Mouse (Mus musculus): ENCODE results near the gene Coq2. TPM values are rescaled to one million over a fixed set of nuclear protein-coding genes. Genes with fewer than 3 reads are reported as not detected.

Gene Coq2
- polyA plus RNA-seq, 1 experiment, result 35.8 TPM

DNA sequence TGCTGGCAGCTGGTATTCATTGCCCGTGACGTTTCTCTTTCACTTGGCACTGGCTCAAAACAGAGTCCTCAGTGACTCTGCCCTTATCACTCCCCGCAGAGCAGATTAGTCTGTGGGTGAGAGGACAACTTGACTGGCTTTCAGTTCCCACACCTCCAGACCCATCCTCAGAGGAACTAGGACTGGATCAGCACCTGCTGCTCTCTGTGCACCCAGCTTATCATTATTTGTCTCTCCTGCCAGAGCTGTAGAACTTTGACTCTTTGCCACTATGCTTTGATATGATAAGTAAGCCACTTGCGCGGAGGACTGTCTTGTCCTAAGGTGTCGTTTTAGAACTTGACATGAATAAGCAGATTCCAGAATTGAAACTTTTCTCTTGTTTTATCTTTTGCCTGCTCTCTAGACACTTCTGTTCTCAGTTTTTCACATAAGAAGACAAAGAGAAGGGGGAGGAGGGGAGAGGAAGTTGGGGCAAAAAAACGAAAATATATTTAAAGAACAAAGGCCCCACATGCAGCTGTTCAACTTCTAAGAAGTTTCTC lies 30.9 kb downstream of the Coq2 start:
- no peak overlapping the region for H3K4me2 ChIP-seq (ENCODE audit: low read depth)
- no peaks in the 10 kb centered on the region for H3K27me3 ChIP-seq (ENCODE audit: control insufficient read depth, insufficient read depth, insufficient read length)
- no peak overlapping the region for H3ac ChIP-seq (ENCODE audit: control insufficient read depth, insufficient read length)
- no peaks in the 10 kb centered on the region for H3K36me3 ChIP-seq (ENCODE audit: control insufficient read depth, insufficient read depth)
- no peaks in the 10 kb centered on the region for H3K79me2 ChIP-seq (ENCODE audit: control insufficient read depth, insufficient read depth)
- TF ChIP-seq USF1 (IDR thresholded peaks at IDR 0.05; ENCODE audit: low read depth) (no peak), POLR2AphosphoS2 (IDR thresholded peaks at IDR 0.05; ENCODE audit: insufficient read length, low read depth) (no peak), REST (IDR thresholded peaks at IDR 0.05; ENCODE audit: insufficient read depth, insufficient read length) (no peak), SRF (IDR thresholded peaks at IDR 0.05; ENCODE audit: control insufficient read depth, insufficient read length, low read depth) (no peak), TCF3 (IDR thresholded peaks at IDR 0.05; ENCODE audit: insufficient read length, low read depth) (no peak), MAX (IDR thresholded peaks at IDR 0.05; ENCODE audit: low read depth) (no peak), POLR2A (IDR thresholded peaks at IDR 0.05; ENCODE audit: insufficient read length, low read depth) (no peak), MYOG (IDR thresholded peaks at IDR 0.05; ENCODE audit: control insufficient read depth in 1 of 3, insufficient read depth in 1 of 3, insufficient read length in 2 of 3, low read depth in 2 of 3) (no peak), CEBPB (IDR thresholded peaks at IDR 0.05; ENCODE audit: insufficient read depth, poor library complexity, severe bottlenecking) (no peak)
- H3K4me3 ChIP-seq, result no peak overlapping the region

DNA sequence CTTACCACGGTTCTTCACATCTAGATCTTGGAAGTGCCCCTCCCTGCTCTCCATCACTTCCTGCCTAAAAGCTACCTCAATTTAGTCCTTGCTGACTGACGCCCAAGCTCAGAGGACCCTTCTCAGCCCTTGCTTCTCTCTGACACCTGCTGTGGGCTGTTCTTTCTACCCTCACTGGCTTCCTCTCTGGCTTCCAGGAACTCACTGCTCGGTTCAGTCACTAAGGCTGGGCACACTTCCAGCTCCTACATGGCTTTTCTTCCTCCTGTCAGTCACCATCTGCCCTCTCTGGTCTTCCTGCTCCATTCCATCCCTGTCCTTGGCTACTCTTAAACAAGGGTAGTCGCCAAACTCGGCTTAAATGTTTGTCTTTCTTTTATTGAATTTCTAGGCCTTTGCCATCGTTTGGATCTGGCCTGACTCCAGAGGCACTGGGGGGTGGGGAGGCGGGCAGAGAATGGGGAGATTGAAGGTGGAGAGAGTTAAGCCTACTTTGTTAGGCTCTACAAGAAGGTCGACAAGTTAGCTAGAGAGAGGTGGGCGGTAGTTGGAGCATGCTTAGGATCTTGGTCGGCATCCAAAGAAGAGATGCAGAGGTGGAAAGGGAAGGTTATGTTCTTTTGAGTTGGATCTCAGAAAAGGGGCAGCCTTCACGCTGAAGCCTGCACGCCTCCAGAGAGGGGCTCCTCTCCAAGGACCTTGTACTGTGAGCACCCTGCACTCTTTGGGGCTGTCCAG lies 31.5 kb downstream of the Coq2 start:
- Histone ChIP-seq H3K4me2 (ENCODE audit: low read depth) (no peak overlapping the region), H3K4me3 (no peak overlapping the region)
- no peak for TF ChIP-seq SRF (IDR thresholded peaks at IDR 0.05; ENCODE audit: control insufficient read depth, insufficient read length, low read depth)
- no peak for TF ChIP-seq MYOG (IDR thresholded peaks at IDR 0.05; ENCODE audit: control insufficient read depth in 1 of 3, insufficient read depth in 1 of 3, insufficient read length in 2 of 3, low read depth in 2 of 3)

DNA sequence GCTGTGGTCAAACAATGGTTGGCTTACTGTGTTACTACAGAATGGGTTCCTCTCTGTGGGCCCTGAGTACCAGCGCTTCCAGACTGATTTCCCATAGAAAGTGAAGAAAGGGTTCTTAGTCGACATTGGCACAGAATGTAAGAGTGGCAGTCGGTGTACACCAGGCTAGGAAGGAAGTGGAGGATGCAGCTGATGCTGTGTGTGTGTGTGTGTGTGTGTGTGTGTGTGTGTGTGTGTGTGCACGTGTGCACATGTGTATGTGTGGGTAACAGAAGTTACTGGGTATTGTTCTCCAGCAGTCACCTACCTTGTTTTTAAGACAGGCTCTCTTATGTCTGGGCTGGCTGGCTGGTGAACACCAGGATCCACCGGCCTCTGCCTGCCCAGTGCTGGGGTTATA lies 32.6 kb downstream of the Coq2 start:
- no peak overlapping the region for H3ac ChIP-seq (ENCODE audit: control insufficient read depth, insufficient read length)
- no peak for TF ChIP-seq TCF3 (IDR thresholded peaks at IDR 0.05; ENCODE audit: insufficient read length, low read depth)
- TF ChIP-seq MYOG (IDR thresholded peaks at IDR 0.05; ENCODE audit: control insufficient read depth in 1 of 3, insufficient read depth in 1 of 3, insufficient read length in 2 of 3, low read depth in 2 of 3), result no peak
- no peak for TF ChIP-seq MYOD1 (IDR thresholded peaks at IDR 0.05; ENCODE audit: control insufficient read depth in 1 of 3, insufficient read length in 2 of 3, low read depth in 2 of 3)
- TF ChIP-seq E2F4 (IDR thresholded peaks at IDR 0.05; ENCODE audit: insufficient read depth), result no peak
- no peak for TF ChIP-seq POLR2A (IDR thresholded peaks at IDR 0.05; ENCODE audit: insufficient read length, low read depth)
- no peak for TF ChIP-seq TCF12 (IDR thresholded peaks at IDR 0.05; ENCODE audit: insufficient read depth, poor library complexity, severe bottlenecking)
- TF ChIP-seq MAX (IDR thresholded peaks at IDR 0.05; ENCODE audit: low read depth), result no peak
- no peak for TF ChIP-seq POLR2AphosphoS2 (IDR thresholded peaks at IDR 0.05; ENCODE audit: insufficient read length, low read depth)
- TF ChIP-seq REST (IDR thresholded peaks at IDR 0.05; ENCODE audit: insufficient read depth, insufficient read length), result no peak
- no peak for TF ChIP-seq CEBPB (IDR thresholded peaks at IDR 0.05; ENCODE audit: insufficient read depth, poor library complexity, severe bottlenecking)
- TF ChIP-seq SRF (IDR thresholded peaks at IDR 0.05; ENCODE audit: control insufficient read depth, insufficient read length, low read depth), result no peak
- TF ChIP-seq USF1 (IDR thresholded peaks at IDR 0.05; ENCODE audit: low read depth), result no peak
- H3K79me2 ChIP-seq (ENCODE audit: control insufficient read depth, insufficient read depth), result no peaks in the 10 kb centered on the region
- no peak overlapping the region for H3K4me3 ChIP-seq
- no peak overlapping the region for H3K4me2 ChIP-seq (ENCODE audit: low read depth)
- no peaks in the 10 kb centered on the region for H3K36me3 ChIP-seq (ENCODE audit: control insufficient read depth, insufficient read depth)
- no peaks in the 10 kb centered on the region for H3K27me3 ChIP-seq (ENCODE audit: control insufficient read depth, insufficient read depth, insufficient read length)

More for the DNA sequence above, 31.5 kb downstream of the Coq2 start:
- Histone ChIP-seq H3ac (ENCODE audit: control insufficient read depth, insufficient read length) (no peak overlapping the region), H3K27me3 (ENCODE audit: control insufficient read depth, insufficient read depth, insufficient read length) (no peaks in the 10 kb centered on the region), H3K79me2 (ENCODE audit: control insufficient read depth, insufficient read depth) (no peaks in the 10 kb centered on the region), H3K36me3 (ENCODE audit: control insufficient read depth, insufficient read depth) (no peaks in the 10 kb centered on the region)

DNA sequence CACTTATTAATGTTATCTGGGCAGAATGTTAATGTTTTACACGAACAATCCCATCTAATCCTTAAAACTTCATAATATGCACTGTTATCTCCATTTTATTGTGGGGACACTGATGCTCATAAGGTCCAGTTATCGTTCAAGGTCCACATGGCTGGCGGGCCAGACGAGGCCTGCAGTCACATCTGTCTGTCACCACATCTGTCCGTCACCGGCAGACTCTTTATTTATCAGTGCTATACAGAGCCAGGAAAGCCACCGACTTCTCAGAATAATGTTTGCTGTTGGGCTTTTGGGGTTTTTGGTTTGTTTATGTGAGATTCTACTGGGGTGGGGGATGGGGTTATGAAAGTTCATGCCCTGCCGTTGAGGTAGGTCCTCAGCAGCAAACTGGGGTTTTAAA lies 36.5 kb downstream of the Coq2 start:
- no peaks in the 10 kb centered on the region for H3K79me2 ChIP-seq (ENCODE audit: control insufficient read depth, insufficient read depth)
- no peaks in the 10 kb centered on the region for H3K36me3 ChIP-seq (ENCODE audit: control insufficient read depth, insufficient read depth)
- H3K4me3 ChIP-seq, result no peak overlapping the region
- no peaks in the 10 kb centered on the region for H3K27me3 ChIP-seq (ENCODE audit: control insufficient read depth, insufficient read depth, insufficient read length)
- H3ac ChIP-seq (ENCODE audit: control insufficient read depth, insufficient read length), result no peak overlapping the region
- TF ChIP-seq MYOG (IDR thresholded peaks at IDR 0.05; ENCODE audit: control insufficient read depth in 1 of 3, insufficient read depth in 1 of 3, insufficient read length in 2 of 3, low read depth in 2 of 3), result no peak
- TF ChIP-seq USF1 (IDR thresholded peaks at IDR 0.05; ENCODE audit: low read depth), result no peak
- TF ChIP-seq SRF (IDR thresholded peaks at IDR 0.05; ENCODE audit: control insufficient read depth, insufficient read length, low read depth), result no peak
- TF ChIP-seq TCF3 (IDR thresholded peaks at IDR 0.05; ENCODE audit: insufficient read length, low read depth), result no peak
- TF ChIP-seq REST (IDR thresholded peaks at IDR 0.05; ENCODE audit: insufficient read depth, insufficient read length), result no peak
- no peak for TF ChIP-seq E2F4 (IDR thresholded peaks at IDR 0.05; ENCODE audit: insufficient read depth)
- no peak for TF ChIP-seq POLR2AphosphoS2 (IDR thresholded peaks at IDR 0.05; ENCODE audit: insufficient read length, low read depth)
- TF ChIP-seq POLR2A (IDR thresholded peaks at IDR 0.05; ENCODE audit: insufficient read length, low read depth), result no peak
- no peak for TF ChIP-seq TCF12 (IDR thresholded peaks at IDR 0.05; ENCODE audit: insufficient read depth, poor library complexity, severe bottlenecking)
- no peak for TF ChIP-seq MAX (IDR thresholded peaks at IDR 0.05; ENCODE audit: low read depth)
- TF ChIP-seq MYOD1 (IDR thresholded peaks at IDR 0.05; ENCODE audit: control insufficient read depth in 1 of 3, insufficient read length in 2 of 3, low read depth in 2 of 3), result no peak
- TF ChIP-seq CEBPB (IDR thresholded peaks at IDR 0.05; ENCODE audit: insufficient read depth, poor library complexity, severe bottlenecking), result no peak
- H3K4me2 ChIP-seq (ENCODE audit: low read depth), result no peak overlapping the region
